Mouse (Mus musculus) CH12.LX (cell line): Measurements from ENCODE around the gene Cd8a. TPM values are rescaled to one million over a fixed set of nuclear protein-coding genes. Genes with fewer than 3 reads are reported as not detected.

Experiments used
- DNase-seq: peaks from one replicate; pipeline ENCODE4 v3.0.0-alpha.2; 2013; ENCODE audit errors: extremely low read depth
- H3K27ac ChIP-seq: 2 replicates; pipeline ENCODE4 v1.5.1; 2012; ENCODE audit warnings: low read depth, mild to moderate bottlenecking, control low read depth, moderate library complexity; ENCODE audit not compliant: insufficient read depth
- H3K27me3 ChIP-seq: replicated peaks from 2 replicates; pipeline ENCODE3; 2012; ENCODE audit warnings: inconsistent platforms
- H3K36me3 ChIP-seq, 2 experiments: replicated peaks in 1 of 2; 2 replicates each; pipeline versions ENCODE3 to v1.6.1; 2012; ENCODE audit warnings: inconsistent platforms in 1 of 2, low read length in 1 of 2, mild to moderate bottlenecking in 1 of 2, mixed read lengths in 1 of 2, moderate library complexity in 1 of 2; ENCODE audit not compliant: control insufficient read depth in 1 of 2, insufficient read depth in 1 of 2
- H3K4me1 ChIP-seq, 2 experiments: 2 replicates each; pipeline ENCODE4 v1.6.1; 2012; ENCODE audit warnings: inconsistent platforms in 1 of 2, moderate library complexity in 1 of 2; ENCODE audit not compliant: insufficient read depth in 2 of 2, control insufficient read depth in 1 of 2
- H3K4me2 ChIP-seq: 2 replicates; pipeline ENCODE4 v1.6.1; 2012; ENCODE audit warnings: low read depth, mild to moderate bottlenecking, control low read depth; ENCODE audit not compliant: poor library complexity, insufficient read depth, severe bottlenecking
- H3K4me3 ChIP-seq, 3 experiments: fragments of 150-350 bp in 1 of 3; sonication (generic) in 1 of 3; replicated peaks in 1 of 3; 2 replicates each; pipeline versions ENCODE3 to v1.5.1; 2011 to 2012; ENCODE audit warnings: low read depth in 2 of 3, low read length in 2 of 3, mild to moderate bottlenecking in 2 of 3, moderate library complexity in 2 of 3, control low read depth in 1 of 3, improper control_type of control experiment in 1 of 3, inconsistent platforms in 1 of 3, mixed read lengths in 1 of 3; ENCODE audit not compliant: poor library complexity in 1 of 3
- H3K79me2 ChIP-seq: replicated peaks from 2 replicates; pipeline ENCODE4 v1.6.1; 2012; ENCODE audit warnings: mild to moderate bottlenecking, moderate library complexity; ENCODE audit not compliant: control insufficient read depth, poor library complexity, insufficient read depth, severe bottlenecking; ENCODE audit errors: extremely low read depth
- H3K9ac ChIP-seq: 2 replicates; pipeline ENCODE4 v1.6.1; 2012; ENCODE audit warnings: low read depth, mild to moderate bottlenecking, control low read depth, moderate library complexity; ENCODE audit not compliant: insufficient read depth
- H3K9me3 ChIP-seq: replicated peaks from 2 replicates; pipeline ENCODE3; 2012; ENCODE audit warnings: low read length, inconsistent platforms, mixed read lengths
- BHLHE40 ChIP-seq: IDR thresholded peaks from 2 replicates; pipeline ENCODE4 v1.6.1; 2011; ENCODE audit warnings: mild to moderate bottlenecking, low read depth, low read length, improper control_type of control experiment
- CTCF ChIP-seq, 2 experiments: IDR thresholded peaks in 1 of 2; conservative IDR thresholded peaks in 1 of 2; 2 replicates each; pipeline ENCODE4 v1.5.1; 2011 to 2012; ENCODE audit warnings: low read depth in 2 of 2, low read length in 2 of 2, improper control_type of control experiment in 1 of 2, inconsistent platforms in 1 of 2, mild to moderate bottlenecking in 1 of 2, moderate library complexity in 1 of 2
- MAFK ChIP-seq: IDR thresholded peaks from 2 replicates; pipeline ENCODE4 v1.6.1; 2011; ENCODE audit warnings: low read length, improper control_type of control experiment; ENCODE audit not compliant: insufficient replicate concordance
- ZKSCAN1 ChIP-seq: IDR thresholded peaks from 2 replicates; pipeline ENCODE4 v1.6.1; 2012; ENCODE audit warnings: low read depth, inconsistent platforms, low read length, improper control_type of control experiment, borderline replicate concordance
- ZNF384 ChIP-seq: IDR thresholded peaks from 2 replicates; pipeline ENCODE4 v1.6.1; 2012; ENCODE audit warnings: low read depth, low read length, improper control_type of control experiment, inconsistent platforms
- dilution Hi-C: fragments of 300-500 bp; cut with MboI; formaldehyde crosslinking; loops from 2 replicates; pipeline ENCODE4 v1.14.3; 2020; ENCODE audit warnings: low sequenced_read_pairs; ENCODE audit not compliant: extremely low pct_unique_long_range_greater_than_20kb, extremely low pct_ligation_motif_present
- in situ Hi-C: fragments of 300-500 bp; cut with MboI; formaldehyde crosslinking; loops from 3 replicates; pipeline ENCODE4 v1.14.3; 2019; ENCODE audit warnings: low sequenced_read_pairs, low pct_ligation_motif_present, low pct_unique_long_range_greater_than_20kb, mixed read lengths
- polyA plus RNA-seq: library from polyadenylated mRNA; unstranded; fragments of >175 nt; gene quantifications from 2 replicates; pipeline ENCODE4 v1.2.1, GENCODE M21; 2012; ENCODE audit warnings: low read depth; ENCODE audit not compliant: insufficient read length
- total RNA-seq, 2 experiments: library from RNA; depleted of rRNA; stranded (reverse); fragments of 300-350 nt in 1 of 2; fragments of >200 nt in 1 of 2; gene quantifications; 2 replicates each; pipeline ENCODE4 v1.2.3; 2012 to 2014

The Cd8a gene
- total and polyA plus RNA-seq, 3 experiments = 0.13 to 0.49 TPM; not detected in 1

GRCm38 (mm10) chr6:71390496-71390895 is 17.3 kb downstream of the Cd8a start:
- no peaks in the 10 kb centered on the region for H3K9me3 ChIP-seq
- no peak overlapping the region for H3K9ac ChIP-seq
- no peaks in the 10 kb centered on the region for H3K4me1 ChIP-seq
- no peak overlapping the region for H3K27ac ChIP-seq
- dilution Hi-C loops = no loop called here
- no peaks in the 10 kb centered on the region for H3K27me3 ChIP-seq
- H3K4me3 ChIP-seq = no peak overlapping the region
- no peaks in the 10 kb centered on the region for H3K79me2 ChIP-seq
- no peak overlapping the region for H3K4me2 ChIP-seq
- DNase-seq = no peak
- in situ Hi-C loops = no loop called here
- peaks cover 23 to 54% of the 10 kb centered on the region in 2 experiments for H3K36me3 ChIP-seq
- no peak for TF ChIP-seq ZKSCAN1

- TF ChIP-seq CTCF (conservative IDR thresholded peaks at IDR 0.05 in 1 of 2, IDR thresholded peaks at IDR 0.05 in 1 of 2; ENCODE audit: low read depth in 2 of 2, low read length in 2 of 2) = no peak
- no peak for TF ChIP-seq MAFK
- H3K36me3 ChIP-seq = peaks cover 39 to 71% of the 10 kb centered on the region in 2 experiments
- dilution Hi-C loops = no loop called here
These were observed 22.8 kb downstream of the Cd8a start for GRCm38 (mm10) chr6:71396016-71396415.

GRCm38 (mm10) chr6:71396761-71397160 is 23.5 kb downstream of the Cd8a start:
- dilution Hi-C loops = no loop called here
- no peaks in the 10 kb centered on the region for H3K27me3 ChIP-seq
- DNase-seq = no peak
- H3K79me2 ChIP-seq = 0 out of 2 replicates have a peak, but pooled peaks cover 2% of the 10 kb centered on the region
- no peak overlapping the region for H3K4me2 ChIP-seq
- no peak overlapping the region for H3K27ac ChIP-seq
- no peaks in the 10 kb centered on the region for H3K9me3 ChIP-seq
- TF ChIP-seq CTCF (conservative IDR thresholded peaks at IDR 0.05 in 1 of 2, IDR thresholded peaks at IDR 0.05 in 1 of 2; ENCODE audit: low read depth in 2 of 2, low read length in 2 of 2) (no peak), ZNF384 (no peak), BHLHE40 (no peak)
- H3K36me3 ChIP-seq = peaks cover 34 to 63% of the 10 kb centered on the region in 2 experiments
- peaks cover 0 to 8% of the 10 kb centered on the region in 2 experiments; a peak in 2 of 4 replicates for H3K4me1 ChIP-seq
- in situ Hi-C loops = no loop called here
- H3K9ac ChIP-seq = no peak overlapping the region
- no peak overlapping the region for H3K4me3 ChIP-seq

More at GRCm38 (mm10) chr6:71396016-71396415, 22.8 kb downstream of the Cd8a start:
- 0 out of 2 replicates have a peak, but pooled peaks cover 2% of the 10 kb centered on the region for H3K79me2 ChIP-seq
- no peak overlapping the region for H3K9ac ChIP-seq
- no peaks in the 10 kb centered on the region for H3K9me3 ChIP-seq
- no peak for DNase-seq
- in situ Hi-C loops = no loop called here
- no peaks in the 10 kb centered on the region for H3K27me3 ChIP-seq
- no peak overlapping the region for H3K4me2 ChIP-seq
- peaks cover 0 to under 1% of the 10 kb centered on the region in 2 experiments; a peak in 2 of 4 replicates for H3K4me1 ChIP-seq
- no peak overlapping the region for H3K27ac ChIP-seq
- no peak overlapping the region for H3K4me3 ChIP-seq
